Mouse (Mus musculus): ENCODE measurements around the gene Hps3.

GRCm38 (mm10) chr3:20000806-20001205 lies 34.3 kb downstream of the Hps3 start:
- TF ChIP-seq CTCF (IDR thresholded peaks at IDR 0.05; ENCODE audit: borderline replicate concordance, insufficient read depth, low read length): no peak
- TF ChIP-seq POLR2A (IDR thresholded peaks at IDR 0.05; ENCODE audit: low read depth, low read length): no peak

Data from embryonic fibroblast, embryonic 13.5 days (primary cell).